Mouse (Mus musculus) limb, embryonic 11.5 days (tissue): ENCODE results near the gene Palm2. TPM values are rescaled to one million over a fixed set of nuclear protein-coding genes. Genes with fewer than 3 reads are reported as not detected.
A peak's percentile ranks its signal among the peaks of the same experiment; 100 is the strongest.

Experiments
- ATAC-seq: fragments of 200-750 bp; cut with Nextera tagmentation; 2 replicates; pipeline ENCODE4 v1.8.0; 2017; ENCODE audit warnings: low read depth; ENCODE audit not compliant: insufficient number of reproducible peaks, low FRiP score, low TSS enrichment
- DNase-seq: peaks from one replicate; pipeline ENCODE4 v3.0.0-alpha.2; 2015; ENCODE audit warnings: low spot score
- H3K27ac ChIP-seq: fragments of 300-500 bp; sonication (generic); replicated peaks from 2 replicates; pipeline ENCODE4 v1.5.1; 2014; ENCODE audit warnings: low read depth, mild to moderate bottlenecking, low read length
- H3K27me3 ChIP-seq: fragments of 300-500 bp; sonication (generic); 2 replicates; pipeline ENCODE4 v1.6.1; 2014; ENCODE audit warnings: mild to moderate bottlenecking, low read length, mixed read lengths; ENCODE audit not compliant: control insufficient read depth, insufficient read depth
- H3K36me3 ChIP-seq: fragments of 300-500 bp; sonication (generic); 2 replicates; pipeline ENCODE4 v1.6.1; 2014; ENCODE audit warnings: mild to moderate bottlenecking, low read length, moderate library complexity, mixed read lengths; ENCODE audit not compliant: control insufficient read depth, insufficient read depth
- H3K4me1 ChIP-seq: fragments of 300-500 bp; sonication (generic); 2 replicates; pipeline ENCODE4 v1.6.1; 2014; ENCODE audit warnings: low read length, mixed read lengths; ENCODE audit not compliant: control insufficient read depth, insufficient read depth
- H3K4me2 ChIP-seq: fragments of 300-500 bp; sonication (generic); 2 replicates; pipeline ENCODE4 v1.6.1; 2014; ENCODE audit warnings: low read depth, mild to moderate bottlenecking, moderate library complexity; ENCODE audit not compliant: severe bottlenecking
- H3K4me3 ChIP-seq: fragments of 300-500 bp; sonication (generic); 2 replicates; pipeline ENCODE4 v1.5.1; 2014; ENCODE audit warnings: low read depth, low read length
- H3K9ac ChIP-seq: fragments of 300-500 bp; sonication (generic); 2 replicates; pipeline ENCODE4 v1.6.1; 2014; ENCODE audit warnings: mild to moderate bottlenecking, low read length
- H3K9me3 ChIP-seq: fragments of 300-500 bp; sonication (generic); 2 replicates; pipeline ENCODE4 v1.6.1; 2016; ENCODE audit warnings: low read length; ENCODE audit not compliant: control insufficient read depth
- WGBS: fragments of 180-500 bp; shearing (Covaris S2); extraction: QIAGEN DNeasy Blood & Tissue Kit; methylation state at CpG from one replicate; pipeline ENCODE4 v1.1.7; 2014; 5-methylcytosine and 5-hydroxymethylcytosine counted together
- polyA plus RNA-seq: library from polyadenylated mRNA; unstranded; fragments of >200 nt; fragmentation: Nextera tagmentation; extraction: Ambion mirVana; gene quantifications from 2 replicates; pipeline ENCODE4 v1.2.1, GENCODE M21; 2014

Palm2 gene
- polyA plus RNA-seq, 1 experiment from 2014 or later, result 4.1 TPM

DNA sequence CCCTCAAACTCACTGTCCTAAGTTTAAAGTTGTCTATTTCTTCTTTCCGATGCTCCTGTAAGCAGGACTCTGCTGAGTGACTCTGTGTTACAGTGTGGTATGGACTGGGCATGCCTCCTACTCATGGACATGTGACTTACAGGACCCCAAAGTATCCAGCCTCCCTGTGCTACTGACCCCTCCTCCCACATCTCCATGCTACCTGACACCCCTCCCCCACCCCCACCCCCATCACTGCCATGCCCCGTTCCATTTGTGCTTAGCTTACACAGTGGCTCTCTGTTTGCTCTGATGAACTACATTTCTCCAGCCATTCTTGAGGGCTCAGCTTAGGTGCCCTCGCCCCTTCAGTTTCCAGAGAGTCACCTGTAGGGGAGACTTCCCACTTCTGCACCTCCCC is 252.7 kb downstream of the Palm2 start:
- Histone ChIP-seq H3K36me3 (no peaks in the 10 kb centered on the region), H3K4me2 (no peak overlapping the region), H3K9ac (no peak overlapping the region), H3K27ac (no peak overlapping the region), H3K9me3 (no peaks in the 10 kb centered on the region), H3K4me3 (no peak overlapping the region), H3K27me3 (no peaks in the 10 kb centered on the region), H3K4me1 (peaks cover 9% of the 10 kb centered on the region; the same call in 1 of the 2 replicates)
- ATAC-seq (0 out of 2 replicates have a peak, but pooled peaks have one; percentile 54), DNase-seq (no peak)
- 69% methylated on average over 3 of the region's 3 CpGs for WGBS

DNA sequence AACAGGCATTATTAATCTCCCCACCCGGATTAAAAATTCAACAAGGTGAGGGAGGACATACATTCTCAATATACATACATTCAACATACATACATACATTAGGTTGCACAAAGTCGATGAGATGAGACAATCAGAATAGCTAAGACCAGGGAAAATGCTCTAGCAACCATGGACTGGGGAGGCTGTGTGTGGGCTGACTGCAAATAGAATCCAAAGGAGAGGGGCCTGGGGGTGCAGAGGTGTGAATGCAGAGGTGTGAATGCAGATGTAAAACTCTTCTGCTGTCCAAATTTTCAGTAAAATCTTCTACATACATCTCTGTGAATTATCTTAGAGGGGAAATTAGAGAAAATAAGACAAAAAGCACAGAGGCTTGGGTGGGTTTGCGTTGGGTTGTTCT is 253.5 kb downstream of the Palm2 start:
- H3K9me3 ChIP-seq, result no peaks in the 10 kb centered on the region
- no peaks in the 10 kb centered on the region for H3K27me3 ChIP-seq
- ATAC-seq, result no peak
- no peak overlapping the region for H3K4me2 ChIP-seq
- H3K4me3 ChIP-seq, result no peak overlapping the region
- H3K9ac ChIP-seq, result no peak overlapping the region
- 81% methylated on average over 3 of the region's 3 CpGs for WGBS
- H3K4me1 ChIP-seq, result peaks cover 9% of the 10 kb centered on the region; the same call in 1 of the 2 replicates
- H3K27ac ChIP-seq, result no peak overlapping the region
- no peaks in the 10 kb centered on the region for H3K36me3 ChIP-seq
- no peak for DNase-seq

DNA sequence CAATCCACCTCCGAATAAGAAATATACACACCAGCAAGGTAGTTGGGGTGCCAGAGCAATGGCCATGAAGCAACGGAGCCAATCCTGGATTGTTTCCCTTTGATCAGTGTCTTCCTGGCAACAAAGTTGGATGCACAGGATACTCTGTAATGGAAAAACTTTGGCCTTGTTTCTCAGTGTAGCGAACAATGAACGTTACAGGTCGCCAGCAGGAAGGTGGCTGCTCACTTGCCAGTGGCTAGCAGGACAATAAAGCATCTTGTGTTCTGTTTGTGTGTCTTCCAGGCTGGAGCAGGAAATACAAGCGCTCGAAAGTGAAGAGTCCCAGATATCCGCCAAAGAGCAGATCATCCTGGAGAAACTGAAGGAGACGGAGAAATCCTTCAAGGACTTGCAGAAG is 254.1 kb downstream of the Palm2 start:
- Histone ChIP-seq H3K27me3 (no peaks in the 10 kb centered on the region), H3K4me1 (peaks cover 9% of the 10 kb centered on the region; the same call in 1 of the 2 replicates), H3K9ac (no peak overlapping the region), H3K4me3 (no peak overlapping the region), H3K36me3 (no peaks in the 10 kb centered on the region), H3K4me2 (no peak overlapping the region), H3K27ac (no peak overlapping the region), H3K9me3 (no peaks in the 10 kb centered on the region)
- ATAC-seq (no peak), DNase-seq (no peak)
- 81% methylated on average over 9 of the region's 9 CpGs for WGBS

DNA sequence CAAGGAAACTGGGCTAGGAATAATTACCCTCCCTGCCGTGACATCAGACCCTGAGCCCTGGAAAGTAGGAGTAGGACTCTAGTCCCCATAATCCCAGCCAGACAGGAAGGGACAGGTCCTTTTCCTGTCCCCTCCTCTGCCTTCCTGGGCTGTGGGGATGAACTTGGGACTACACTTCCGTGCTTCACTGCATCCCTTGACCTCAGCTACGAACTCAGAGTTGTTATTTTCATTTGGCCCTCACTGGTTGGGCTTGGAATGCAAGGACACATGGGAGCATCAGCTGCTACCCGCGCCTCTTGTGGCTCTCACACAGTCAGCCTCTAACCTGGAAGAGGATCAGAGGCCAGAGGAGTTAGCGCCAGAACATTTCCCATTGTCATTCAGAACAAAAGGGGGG is 256.0 kb downstream of the Palm2 start:
- 78% methylated on average over 6 of the region's 6 CpGs for WGBS
- Histone ChIP-seq H3K4me2 (no peak overlapping the region), H3K27me3 (no peaks in the 10 kb centered on the region), H3K4me3 (no peak overlapping the region), H3K9me3 (no peaks in the 10 kb centered on the region), H3K27ac (no peak overlapping the region), H3K9ac (no peak overlapping the region), H3K4me1 (peaks cover 8% of the 10 kb centered on the region; the same call in 1 of the 2 replicates), H3K36me3 (no peaks in the 10 kb centered on the region)
- ATAC-seq, result no peak
- DNase-seq, result no peak

DNA sequence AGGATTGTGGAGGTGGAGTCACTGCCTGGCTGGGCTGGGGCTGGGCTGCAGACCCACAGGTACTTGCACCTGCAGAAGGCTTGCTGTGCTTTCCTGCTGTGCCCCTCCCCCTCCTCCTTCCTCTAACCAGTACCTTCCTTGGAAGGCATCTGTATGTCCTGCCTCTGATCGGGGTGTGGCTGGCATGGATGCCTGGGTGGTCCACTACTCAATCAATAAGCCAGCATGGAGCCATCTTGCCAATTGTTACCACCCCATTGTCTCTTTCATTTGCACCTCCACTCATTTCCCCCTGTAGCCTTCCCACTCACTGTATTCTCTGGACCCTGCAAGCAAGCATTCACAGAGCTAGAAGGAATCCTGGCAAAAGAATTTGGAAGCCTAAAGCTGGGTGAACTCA is 256.8 kb downstream of the Palm2 start:
- Histone ChIP-seq H3K4me2 (no peak overlapping the region), H3K9me3 (no peaks in the 10 kb centered on the region), H3K4me3 (no peak overlapping the region), H3K27ac (no peak overlapping the region), H3K9ac (no peak overlapping the region), H3K36me3 (no peaks in the 10 kb centered on the region), H3K4me1 (peaks cover 6% of the 10 kb centered on the region; the same call in 1 of the 2 replicates), H3K27me3 (no peaks in the 10 kb centered on the region)
- no peak for DNase-seq
- no peak for ATAC-seq
- WGBS, result 90% methylated on average over 1 of the region's 1 CpGs

DNA sequence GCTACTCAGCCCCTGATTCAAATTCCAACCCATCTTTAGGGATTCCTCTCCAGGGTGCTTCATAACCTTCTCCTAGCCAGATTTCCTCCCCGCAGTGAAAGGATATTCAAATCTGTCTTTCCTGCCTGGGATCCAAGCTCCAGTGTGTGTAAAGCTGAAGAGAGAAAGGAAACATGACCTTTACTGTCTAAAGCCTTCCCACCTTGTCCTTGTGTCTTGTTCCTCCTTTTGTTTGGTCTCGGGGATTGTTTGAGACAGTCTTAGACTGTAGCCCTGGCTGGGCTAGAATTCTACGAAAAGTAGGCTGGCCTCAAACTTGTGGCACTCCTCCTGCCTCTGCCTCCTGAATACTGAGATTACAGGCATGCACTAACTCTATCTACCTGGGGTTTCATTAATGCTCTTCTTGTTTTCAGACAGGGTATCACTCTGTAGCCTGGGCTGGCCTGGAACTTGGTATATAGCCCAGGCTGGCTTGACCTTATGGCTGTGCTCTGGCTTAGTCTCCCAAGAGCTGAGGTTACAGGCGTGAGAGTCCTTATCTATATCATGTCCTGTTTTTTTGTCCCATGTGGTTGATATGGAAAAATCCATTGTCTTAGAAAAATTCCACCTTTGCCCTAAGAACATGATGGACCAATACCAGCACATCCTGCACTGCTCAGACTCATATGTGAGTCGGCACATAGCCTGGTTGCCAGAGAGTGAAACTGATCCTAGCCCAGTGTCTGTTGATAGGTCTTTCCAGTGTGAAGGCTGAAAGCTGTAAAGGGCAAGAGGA is 260.5 kb downstream of the Palm2 start:
- no peaks in the 10 kb centered on the region for H3K27me3 ChIP-seq
- 87% methylated on average over 5 of the region's 5 CpGs for WGBS
- H3K4me1 ChIP-seq, result 0 out of 2 replicates have a peak, but pooled peaks cover 3% of the 10 kb centered on the region
- no peaks in the 10 kb centered on the region for H3K9me3 ChIP-seq
- DNase-seq (no peak), ATAC-seq (no peak)
- H3K27ac ChIP-seq, result no peak overlapping the region
- H3K4me3 ChIP-seq, result no peak overlapping the region
- H3K9ac ChIP-seq, result no peak overlapping the region
- H3K36me3 ChIP-seq, result no peaks in the 10 kb centered on the region
- H3K4me2 ChIP-seq, result no peak overlapping the region

DNA sequence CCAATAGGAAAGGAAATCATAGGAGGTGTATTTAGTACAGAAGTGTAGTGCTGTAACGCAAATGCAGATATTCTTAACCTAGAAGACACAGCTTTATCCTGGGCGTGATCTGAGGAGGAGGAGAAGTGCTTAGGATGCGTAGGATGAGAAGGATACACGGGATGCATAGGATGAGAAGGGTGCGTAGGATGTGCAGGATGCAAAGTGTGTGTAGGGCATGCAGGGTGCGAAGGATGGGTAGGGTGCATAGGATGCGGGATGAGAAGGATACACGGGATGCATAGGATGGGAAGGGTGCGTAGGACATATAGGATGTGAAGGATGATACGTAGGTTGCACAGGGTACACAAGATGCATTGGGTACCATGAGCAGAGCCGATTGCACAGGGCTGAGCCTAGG is 262.9 kb downstream of the Palm2 start:
- no peak overlapping the region for H3K9ac ChIP-seq
- ATAC-seq (no peak), DNase-seq (no peak)
- no peaks in the 10 kb centered on the region for H3K36me3 ChIP-seq
- WGBS, result 96% methylated on average over 11 of the region's 11 CpGs
- H3K4me3 ChIP-seq, result no peak overlapping the region
- no peaks in the 10 kb centered on the region for H3K9me3 ChIP-seq
- H3K27me3 ChIP-seq, result no peaks in the 10 kb centered on the region
- H3K4me1 ChIP-seq, result 0 out of 2 replicates have a peak, but pooled peaks cover 3% of the 10 kb centered on the region
- no peak overlapping the region for H3K27ac ChIP-seq
- H3K4me2 ChIP-seq, result no peak overlapping the region

DNA sequence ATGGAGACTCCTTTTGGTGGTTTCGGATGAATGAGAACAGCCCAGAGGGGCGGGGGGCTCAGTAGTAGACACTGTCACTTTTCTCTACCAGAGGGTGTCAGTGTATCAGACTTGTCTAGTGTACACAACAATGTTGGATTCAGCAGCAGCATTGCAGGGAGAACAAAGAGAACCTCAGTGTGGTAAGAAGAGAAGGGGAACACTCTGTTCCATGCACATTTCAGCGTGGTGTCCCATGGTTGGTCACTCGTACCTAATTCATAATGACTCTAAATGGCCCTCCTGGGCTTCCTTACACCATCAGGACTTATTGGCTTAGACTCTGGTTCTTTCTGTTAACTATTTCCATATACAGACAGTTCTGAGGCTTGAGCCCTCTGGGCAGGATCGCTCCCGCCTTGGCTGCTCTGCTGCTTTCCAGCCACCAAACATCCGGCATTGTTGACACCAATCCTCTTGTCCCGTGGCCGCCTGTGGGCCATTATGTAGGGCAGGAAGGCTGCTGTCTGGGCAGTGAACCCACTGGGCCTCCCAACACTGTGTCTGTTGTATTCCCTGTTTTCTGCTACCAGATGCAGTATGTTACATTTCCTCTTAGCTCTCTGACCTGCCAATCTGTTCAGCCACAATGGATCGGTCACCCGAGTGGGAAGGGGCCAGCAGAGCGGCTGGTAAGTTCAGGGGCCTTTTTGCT is 264.0 kb downstream of the Palm2 start:
- no peak for DNase-seq

More for the DNA sequence above, 264.0 kb downstream of the Palm2 start:
- H3K4me3 ChIP-seq, result no peak overlapping the region
- H3K27me3 ChIP-seq, result no peaks in the 10 kb centered on the region
- H3K9ac ChIP-seq, result no peak overlapping the region
- H3K4me2 ChIP-seq, result no peak overlapping the region
- 84% methylated on average over 12 of the region's 12 CpGs for WGBS
- H3K4me1 ChIP-seq, result peaks cover 3% of the 10 kb centered on the region; the same call in 1 of the 2 replicates
- H3K9me3 ChIP-seq, result no peaks in the 10 kb centered on the region
- no peak for ATAC-seq
- no peaks in the 10 kb centered on the region for H3K36me3 ChIP-seq
- no peak overlapping the region for H3K27ac ChIP-seq
